Mouse (Mus musculus): Measurements from ENCODE around the gene Clrn2. TPM values are rescaled to one million over a fixed set of nuclear protein-coding genes. Genes with fewer than 3 reads are reported as not detected.
A peak's percentile ranks its signal among the peaks of the same experiment; 100 is the strongest.

Clrn2 gene
- polyA plus RNA-seq, 1 experiment from 2014 or later = not detected

GRCm38 (mm10) chr5:45438301-45438700, 15.2 kb upstream of the Clrn2 start:
- Histone ChIP-seq H3K27me3 (ENCODE audit: insufficient read depth, low read length) (no peaks in the 10 kb centered on the region), H3K27ac (no peak overlapping the region), H3K4me2 (ENCODE audit: low read length) (no peak overlapping the region), H3K36me3 (ENCODE audit: insufficient read depth, low read length) (peaks cover 22% of the 10 kb centered on the region; the same call in 1 of the 2 replicates), H3K9ac (ENCODE audit: low read depth, low read length) (no peak overlapping the region), H3K9me3 (replicated peaks; ENCODE audit: low read length) (no peaks in the 10 kb centered on the region), H3K4me1 (replicated peaks; ENCODE audit: insufficient read depth, low read length) (no peaks in the 10 kb centered on the region), H3K4me3 (replicated peaks; ENCODE audit: low read depth, low read length) (no peak overlapping the region)
- DNase-seq (ENCODE audit: low spot score) (no peak), ATAC-seq (replicated peaks; ENCODE audit: low FRiP score, low read depth) (no peak)
- 89% methylated on average over 8 of the region's 8 CpGs for WGBS
- no peak for TF ChIP-seq CTCF (IDR thresholded peaks at IDR 0.05; ENCODE audit: low read depth)

DNA sequence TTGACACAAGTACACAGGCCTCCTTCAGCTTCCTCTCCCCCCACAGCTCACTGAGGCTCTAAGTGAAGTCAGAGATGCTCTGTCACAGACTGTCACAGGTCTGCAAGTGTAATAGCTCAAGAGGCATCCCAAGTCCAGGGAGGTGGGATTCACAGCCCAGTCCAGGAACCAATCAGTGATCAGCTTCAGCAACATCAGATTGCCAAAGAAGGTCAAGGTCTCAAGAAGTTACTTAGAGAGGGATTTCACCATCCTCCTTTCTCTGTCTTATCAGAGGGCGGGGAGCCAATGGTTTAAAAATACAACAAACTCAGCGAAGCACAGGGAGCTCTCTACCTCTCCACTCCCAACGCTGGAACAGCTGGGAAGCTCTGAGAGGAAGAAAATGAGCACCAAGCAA, 12.4 kb upstream of the Clrn2 start:
- TF ChIP-seq CTCF (IDR thresholded peaks at IDR 0.05; ENCODE audit: low read depth) = no peak
- WGBS = 85% methylated on average over 3 of the region's 3 CpGs
- no peak overlapping the region for H3K4me2 ChIP-seq (ENCODE audit: low read length)
- no peaks in the 10 kb centered on the region for H3K9me3 ChIP-seq (replicated peaks; ENCODE audit: low read length)
- peaks cover 24% of the 10 kb centered on the region; the same call in 1 of the 2 replicates for H3K36me3 ChIP-seq (ENCODE audit: insufficient read depth, low read length)
- ATAC-seq (replicated peaks; ENCODE audit: low FRiP score, low read depth) = no peak
- no peak overlapping the region for H3K4me3 ChIP-seq (replicated peaks; ENCODE audit: low read depth, low read length)
- DNase-seq (ENCODE audit: low spot score) = no peak
- no peaks in the 10 kb centered on the region for H3K4me1 ChIP-seq (replicated peaks; ENCODE audit: insufficient read depth, low read length)
- H3K27me3 ChIP-seq (ENCODE audit: insufficient read depth, low read length) = no peaks in the 10 kb centered on the region
- no peak overlapping the region for H3K27ac ChIP-seq
- H3K9ac ChIP-seq (ENCODE audit: low read depth, low read length) = no peak overlapping the region

DNA sequence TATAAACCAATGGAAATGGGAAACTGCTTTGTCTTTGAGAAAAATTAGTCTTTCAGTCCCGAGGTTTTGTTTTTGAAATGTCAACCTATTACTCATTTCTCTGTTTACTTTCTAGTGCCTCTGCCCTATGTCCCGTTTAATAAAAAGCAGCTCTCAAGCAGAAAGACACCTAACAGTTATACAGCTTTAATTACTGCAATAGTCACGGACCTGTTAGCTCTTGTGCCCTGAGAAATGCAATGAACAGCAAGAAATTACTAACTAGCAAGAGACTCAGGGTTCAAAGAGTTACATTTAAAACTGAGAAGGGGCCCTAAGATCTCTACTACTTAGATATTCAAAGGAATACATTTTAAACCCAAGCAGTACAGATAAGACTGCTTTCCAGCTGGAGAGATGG, 11.8 kb upstream of the Clrn2 start:
- no peak overlapping the region for H3K9ac ChIP-seq (ENCODE audit: low read depth, low read length)
- WGBS = 57% methylated on average over 3 of the region's 3 CpGs

GRCm38 (mm10) chr5:45444130-45444832, 9.3 kb upstream of the Clrn2 start:
- no peak for TF ChIP-seq CTCF (IDR thresholded peaks at IDR 0.05; ENCODE audit: low read depth)
- Histone ChIP-seq H3K9ac (ENCODE audit: low read depth, low read length) (no peak overlapping the region), H3K4me1 (replicated peaks; ENCODE audit: insufficient read depth, low read length) (peaks cover 9% of the 10 kb centered on the region; the same call in 1 of the 2 replicates), H3K4me3 (replicated peaks; ENCODE audit: low read depth, low read length) (no peak overlapping the region), H3K4me2 (ENCODE audit: low read length) (no peak overlapping the region), H3K27ac (peak overlapping the region; percentile 13; the same call in 1 of the 2 replicates), H3K36me3 (ENCODE audit: insufficient read depth, low read length) (peaks cover 13% of the 10 kb centered on the region; the same call in 1 of the 2 replicates), H3K9me3 (replicated peaks; ENCODE audit: low read length) (no peaks in the 10 kb centered on the region), H3K27me3 (ENCODE audit: insufficient read depth, low read length) (no peaks in the 10 kb centered on the region)
- DNase-seq (ENCODE audit: low spot score) (no peak), ATAC-seq (replicated peaks; ENCODE audit: low FRiP score, low read depth) (peak; percentile 62; the same call in 1 of the 2 replicates)
- WGBS = 78% methylated on average over 8 of the region's 8 CpGs

More for the DNA sequence above, 11.8 kb upstream of the Clrn2 start:
- TF ChIP-seq CTCF (IDR thresholded peaks at IDR 0.05; ENCODE audit: low read depth) = no peak
- Histone ChIP-seq H3K27ac (no peak overlapping the region), H3K9me3 (replicated peaks; ENCODE audit: low read length) (no peaks in the 10 kb centered on the region), H3K4me2 (ENCODE audit: low read length) (no peak overlapping the region), H3K36me3 (ENCODE audit: insufficient read depth, low read length) (peaks cover 24% of the 10 kb centered on the region; the same call in 1 of the 2 replicates), H3K27me3 (ENCODE audit: insufficient read depth, low read length) (no peaks in the 10 kb centered on the region), H3K4me3 (replicated peaks; ENCODE audit: low read depth, low read length) (no peak overlapping the region), H3K4me1 (replicated peaks; ENCODE audit: insufficient read depth, low read length) (no peaks in the 10 kb centered on the region)
- no peak for ATAC-seq (replicated peaks; ENCODE audit: low FRiP score, low read depth)
- DNase-seq (ENCODE audit: low spot score) = no peak

GRCm38 (mm10) chr5:45448676-45449075, 4.9 kb upstream of the Clrn2 start:
- H3K4me3 ChIP-seq (replicated peaks; ENCODE audit: low read depth, low read length) = peak overlapping the region; percentile 65
- peak overlapping the region; percentile 77; the same call in 1 of the 2 replicates for H3K9ac ChIP-seq (ENCODE audit: low read depth, low read length)
- H3K36me3 ChIP-seq (ENCODE audit: insufficient read depth, low read length) = peaks cover 9% of the 10 kb centered on the region; the same call in 1 of the 2 replicates
- ATAC-seq (replicated peaks; ENCODE audit: low FRiP score, low read depth) (no peak), DNase-seq (ENCODE audit: low spot score) (no peak)
- H3K4me2 ChIP-seq (ENCODE audit: low read length) = peak overlapping the region; percentile 78
- H3K27ac ChIP-seq = no peak overlapping the region
- peaks cover 10% of the 10 kb centered on the region; the same call in 1 of the 2 replicates for H3K4me1 ChIP-seq (replicated peaks; ENCODE audit: insufficient read depth, low read length)
- 41% methylated on average over 5 of the region's 5 CpGs for WGBS
- no peaks in the 10 kb centered on the region for H3K9me3 ChIP-seq (replicated peaks; ENCODE audit: low read length)
- H3K27me3 ChIP-seq (ENCODE audit: insufficient read depth, low read length) = no peaks in the 10 kb centered on the region
- no peak for TF ChIP-seq CTCF (IDR thresholded peaks at IDR 0.05; ENCODE audit: low read depth)

DNA sequence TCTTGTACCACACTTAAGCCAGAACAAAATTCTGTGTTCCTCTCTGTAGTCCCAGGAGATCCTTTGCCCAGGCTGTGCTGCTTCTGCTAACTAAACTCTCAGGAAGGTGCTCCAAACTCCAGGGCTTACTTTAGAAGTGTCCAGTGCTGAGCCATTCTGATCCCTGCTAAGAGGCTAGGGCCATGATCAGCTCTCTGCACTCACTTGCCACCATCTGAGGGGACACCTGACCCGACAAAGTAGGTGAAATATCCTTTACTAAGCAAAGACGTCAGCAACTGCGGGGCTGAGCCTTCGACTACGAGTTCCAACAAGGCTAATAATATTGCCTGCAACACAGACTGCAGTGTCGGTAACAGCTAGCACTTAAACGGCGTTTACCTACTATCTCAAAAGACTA, 4.3 kb upstream of the Clrn2 start:
- ATAC-seq (replicated peaks; ENCODE audit: low FRiP score, low read depth) (no peak), DNase-seq (ENCODE audit: low spot score) (no peak)
- TF ChIP-seq CTCF (IDR thresholded peaks at IDR 0.05; ENCODE audit: low read depth) = no peak
- peaks cover 10% of the 10 kb centered on the region; the same call in 1 of the 2 replicates for H3K4me1 ChIP-seq (replicated peaks; ENCODE audit: insufficient read depth, low read length)
- H3K27me3 ChIP-seq (ENCODE audit: insufficient read depth, low read length) = no peaks in the 10 kb centered on the region
- H3K4me2 ChIP-seq (ENCODE audit: low read length) = peak overlapping the region; percentile 78
- peak overlapping the region; percentile 90 for H3K27ac ChIP-seq
- peak overlapping the region; percentile 77 for H3K9ac ChIP-seq (ENCODE audit: low read depth, low read length)
- peaks cover 4% of the 10 kb centered on the region; the same call in 1 of the 2 replicates for H3K36me3 ChIP-seq (ENCODE audit: insufficient read depth, low read length)
- H3K4me3 ChIP-seq (replicated peaks; ENCODE audit: low read depth, low read length) = peak overlapping the region; percentile 65
- no peaks in the 10 kb centered on the region for H3K9me3 ChIP-seq (replicated peaks; ENCODE audit: low read length)
- 1% methylated on average over 8 of the region's 8 CpGs for WGBS
